Mouse (Mus musculus) limb, embryonic 12.5 days (tissue): ENCODE results near the gene Cd79b. TPM values are rescaled to one million over a fixed set of nuclear protein-coding genes. Genes with fewer than 3 reads are reported as not detected.

ENCODE experiments used
- ATAC-seq: fragments of 200-750 bp; cut with Nextera tagmentation; 2 replicates; pipeline ENCODE4 v1.8.0; 2017; ENCODE audit warnings: low read depth, moderate TSS enrichment; ENCODE audit not compliant: insufficient number of reproducible peaks, insufficient read depth, low FRiP score, low TSS enrichment
- H3K27ac ChIP-seq: fragments of 300-500 bp; sonication (generic); 2 replicates; pipeline ENCODE4 v1.5.1; 2016; ENCODE audit warnings: mild to moderate bottlenecking, moderate library complexity
- H3K27me3 ChIP-seq: fragments of 300-500 bp; sonication (generic); 2 replicates; pipeline ENCODE4 v1.6.1; 2016; ENCODE audit warnings: mild to moderate bottlenecking, moderate library complexity
- H3K36me3 ChIP-seq: fragments of 300-500 bp; sonication (generic); 2 replicates; pipeline ENCODE4 v1.6.1; 2016; ENCODE audit warnings: mild to moderate bottlenecking, moderate library complexity
- H3K4me1 ChIP-seq: fragments of 300-500 bp; sonication (generic); replicated peaks from 2 replicates; pipeline ENCODE4 v1.6.1; 2016
- H3K4me2 ChIP-seq: fragments of 300-500 bp; sonication (generic); 2 replicates; pipeline ENCODE4 v1.6.1; 2016; ENCODE audit warnings: mild to moderate bottlenecking, moderate library complexity
- H3K4me3 ChIP-seq: fragments of 300-500 bp; sonication (generic); replicated peaks from 2 replicates; pipeline ENCODE4 v1.5.1; 2016; ENCODE audit warnings: mild to moderate bottlenecking
- H3K9ac ChIP-seq: fragments of 300-500 bp; sonication (generic); replicated peaks from 2 replicates; pipeline ENCODE4 v1.6.1; 2016; ENCODE audit warnings: mild to moderate bottlenecking, moderate library complexity
- H3K9me3 ChIP-seq: fragments of 300-500 bp; sonication (generic); 2 replicates; pipeline ENCODE4 v1.6.1; 2016; ENCODE audit warnings: mild to moderate bottlenecking, moderate library complexity
- whole genome bisulfite sequencing: fragments of 180-500 bp; shearing (Covaris S2); methylation state at CpG from one replicate; pipeline ENCODE4 v1.1.7; 2016; 5-methylcytosine and 5-hydroxymethylcytosine counted together
- polyA plus RNA-seq: library from polyadenylated mRNA; unstranded; fragments of >200 nt; fragmentation: Nextera tagmentation; extraction: Ambion mirVana; gene quantifications from 2 replicates; pipeline ENCODE4 v1.2.1, GENCODE M21; 2016

Gene Cd79b
- polyA plus RNA-seq, 1 experiment from 2014 or later: 1.8 TPM

GRCm38 (mm10) chr11:106318406-106319366 is 4.1 kb upstream of the Cd79b start:
- no peak overlapping the region for H3K4me3 ChIP-seq
- no peak overlapping the region for H3K9ac ChIP-seq
- no peak overlapping the region for H3K4me2 ChIP-seq
- no peaks in the 10 kb centered on the region for H3K36me3 ChIP-seq
- H3K4me1 ChIP-seq: peaks cover 51% of the 10 kb centered on the region
- ATAC-seq: no peak
- H3K27me3 ChIP-seq: no peaks in the 10 kb centered on the region
- H3K27ac ChIP-seq: 0 out of 2 replicates have a peak overlapping the region, but pooled peaks have one; percentile 56
- WGBS: 69% methylated on average over 21 of the region's 21 CpGs
- no peaks in the 10 kb centered on the region for H3K9me3 ChIP-seq

- Histone ChIP-seq H3K4me1 (peaks cover 59% of the 10 kb centered on the region), H3K4me3 (no peak overlapping the region), H3K27me3 (no peaks in the 10 kb centered on the region), H3K36me3 (no peaks in the 10 kb centered on the region), H3K27ac (peak overlapping the region; percentile 56), H3K4me2 (no peak overlapping the region), H3K9me3 (no peaks in the 10 kb centered on the region), H3K9ac (no peak overlapping the region)
- 67% methylated on average over 7 of the region's 7 CpGs for WGBS
- ATAC-seq: no peak
Measured at GRCm38 (mm10) chr11:106317801-106318200, 3.2 kb upstream of the Cd79b start.

- no peak overlapping the region for H3K4me3 ChIP-seq
- H3K4me1 ChIP-seq: peaks cover 60% of the 10 kb centered on the region
- H3K27me3 ChIP-seq: no peaks in the 10 kb centered on the region
- no peaks in the 10 kb centered on the region for H3K9me3 ChIP-seq
- H3K4me2 ChIP-seq: no peak overlapping the region
- H3K36me3 ChIP-seq: no peaks in the 10 kb centered on the region
- WGBS: 18% methylated on average over 1 of the region's 1 CpGs
- 0 out of 2 replicates have a peak overlapping the region, but pooled peaks have one; percentile 23 for H3K27ac ChIP-seq
- no peak for ATAC-seq
- no peak overlapping the region for H3K9ac ChIP-seq
Measured at GRCm38 (mm10) chr11:106316416-106316815, 1.9 kb upstream of the Cd79b start.

GRCm38 (mm10) chr11:106313533-106313932 is 1.0 kb downstream of the Cd79b start:
- Histone ChIP-seq H3K4me3 (no peak overlapping the region), H3K4me2 (no peak overlapping the region), H3K27ac (peak overlapping the region; percentile 53; the same call in 1 of the 2 replicates), H3K36me3 (no peaks in the 10 kb centered on the region), H3K4me1 (peaks cover 48% of the 10 kb centered on the region), H3K27me3 (no peaks in the 10 kb centered on the region), H3K9ac (no peak overlapping the region), H3K9me3 (no peaks in the 10 kb centered on the region)
- 36% methylated on average over 5 of the region's 5 CpGs for WGBS
- no peak for ATAC-seq

- H3K27me3 ChIP-seq: no peaks in the 10 kb centered on the region
- peaks cover 21% of the 10 kb centered on the region for H3K4me1 ChIP-seq
- no peak overlapping the region for H3K9ac ChIP-seq
- WGBS: 63% methylated on average over 5 of the region's 5 CpGs
- no peak overlapping the region for H3K4me2 ChIP-seq
- no peaks in the 10 kb centered on the region for H3K36me3 ChIP-seq
- no peak overlapping the region for H3K27ac ChIP-seq
- H3K9me3 ChIP-seq: no peaks in the 10 kb centered on the region
- no peak for ATAC-seq
- H3K4me3 ChIP-seq: no peak overlapping the region
Measured at GRCm38 (mm10) chr11:106310123-106310522, 4.4 kb downstream of the Cd79b start.

GRCm38 (mm10) chr11:106308162-106308561 is 6.4 kb downstream of the Cd79b start:
- peaks cover 5% of the 10 kb centered on the region for H3K4me1 ChIP-seq
- H3K4me2 ChIP-seq: no peak overlapping the region
- no peaks in the 10 kb centered on the region for H3K9me3 ChIP-seq
- no peak overlapping the region for H3K9ac ChIP-seq
- ATAC-seq: no peak
- H3K4me3 ChIP-seq: no peak overlapping the region
- H3K27me3 ChIP-seq: no peaks in the 10 kb centered on the region
- H3K36me3 ChIP-seq: no peaks in the 10 kb centered on the region
- WGBS: 94% methylated on average over 11 of the region's 11 CpGs
- 0 out of 2 replicates have a peak overlapping the region, but pooled peaks have one; percentile 7 for H3K27ac ChIP-seq

- H3K4me1 ChIP-seq: no peaks in the 10 kb centered on the region; the same call in 1 of the 2 replicates
- H3K27ac ChIP-seq: no peak overlapping the region
- no peak overlapping the region for H3K4me3 ChIP-seq
- 72% methylated on average over 5 of the region's 5 CpGs for WGBS
- no peak overlapping the region for H3K9ac ChIP-seq
- no peak overlapping the region for H3K4me2 ChIP-seq
- H3K9me3 ChIP-seq: no peaks in the 10 kb centered on the region
- no peak for ATAC-seq
- H3K36me3 ChIP-seq: no peaks in the 10 kb centered on the region
- H3K27me3 ChIP-seq: no peaks in the 10 kb centered on the region
Measured at GRCm38 (mm10) chr11:106307432-106307831, 7.1 kb downstream of the Cd79b start.

GRCm38 (mm10) chr11:106306758-106307157 is 7.8 kb downstream of the Cd79b start:
- Histone ChIP-seq H3K4me2 (no peak overlapping the region), H3K9me3 (no peaks in the 10 kb centered on the region), H3K36me3 (no peaks in the 10 kb centered on the region), H3K9ac (no peak overlapping the region), H3K4me3 (no peak overlapping the region), H3K27ac (no peak overlapping the region), H3K27me3 (no peaks in the 10 kb centered on the region), H3K4me1 (no peaks in the 10 kb centered on the region; the same call in 1 of the 2 replicates)
- ATAC-seq: no peak
- WGBS: 80% methylated on average over 9 of the region's 9 CpGs

- Histone ChIP-seq H3K4me1 (no peaks in the 10 kb centered on the region; the same call in 1 of the 2 replicates), H3K27ac (no peak overlapping the region), H3K27me3 (no peaks in the 10 kb centered on the region), H3K4me2 (no peak overlapping the region), H3K9ac (no peak overlapping the region), H3K4me3 (no peak overlapping the region), H3K36me3 (no peaks in the 10 kb centered on the region), H3K9me3 (no peaks in the 10 kb centered on the region)
- 81% methylated on average over 3 of the region's 3 CpGs for WGBS
- ATAC-seq: no peak
Measured at GRCm38 (mm10) chr11:106306065-106306385, 8.5 kb downstream of the Cd79b start.

- Histone ChIP-seq H3K9ac (no peak overlapping the region), H3K4me1 (no peaks in the 10 kb centered on the region; the same call in 1 of the 2 replicates), H3K4me2 (no peak overlapping the region), H3K27me3 (no peaks in the 10 kb centered on the region), H3K4me3 (no peak overlapping the region), H3K36me3 (no peaks in the 10 kb centered on the region), H3K9me3 (no peaks in the 10 kb centered on the region), H3K27ac (no peak overlapping the region)
- no peak for ATAC-seq
- WGBS: 80% methylated on average over 10 of the region's 10 CpGs
Measured at GRCm38 (mm10) chr11:106305348-106306064, 9.1 kb downstream of the Cd79b start.

- no peak overlapping the region for H3K4me2 ChIP-seq
- no peak overlapping the region for H3K9ac ChIP-seq
- H3K4me3 ChIP-seq: no peak overlapping the region
- ATAC-seq: no peak
- no peaks in the 10 kb centered on the region for H3K9me3 ChIP-seq
- H3K36me3 ChIP-seq: no peaks in the 10 kb centered on the region
- H3K27me3 ChIP-seq: no peaks in the 10 kb centered on the region
- WGBS: 17% methylated on average over 2 of the region's 2 CpGs
- H3K4me1 ChIP-seq: no peaks in the 10 kb centered on the region
- no peak overlapping the region for H3K27ac ChIP-seq
Measured at GRCm38 (mm10) chr11:106302634-106303033, 11.9 kb downstream of the Cd79b start.
